Mouse (Mus musculus) monocyte, adult 2 months (primary cell): ENCODE data around the gene Epha1.

ENCODE experiments used
- DNase-seq, 2 experiments: peaks; one replicate each; pipeline ENCODE4 v3.0.0; 2022; ENCODE audit warnings: low spot score in 2 of 2, low read depth in 1 of 2

Gene Epha1

GRCm38 (mm10) chr6:42373669-42374430, 782 bp upstream of the Epha1 start:
- no peak for DNase-seq

GRCm38 (mm10) chr6:42372421-42372815, 650 bp downstream of the Epha1 start:
- no peak for DNase-seq

- no peak for DNase-seq
Observed at GRCm38 (mm10) chr6:42372001-42372400, 1.1 kb downstream of the Epha1 start.

- no peak for DNase-seq
Observed at GRCm38 (mm10) chr6:42370630-42371363, 2.3 kb downstream of the Epha1 start.

- DNase-seq, result no peak
Observed at GRCm38 (mm10) chr6:42369870-42370269, 3.2 kb downstream of the Epha1 start.

GRCm38 (mm10) chr6:42365215-42365614, 7.9 kb downstream of the Epha1 start:
- DNase-seq, result no peak

GRCm38 (mm10) chr6:42364607-42365006, 8.5 kb downstream of the Epha1 start:
- no peak for DNase-seq

- DNase-seq, result no peak
Observed at GRCm38 (mm10) chr6:42364066-42364465, 9.0 kb downstream of the Epha1 start.

- no peak for DNase-seq
Observed at GRCm38 (mm10) chr6:42362974-42363373, 10.1 kb downstream of the Epha1 start.

- no peak for DNase-seq
Observed at GRCm38 (mm10) chr6:42362497-42362896, 10.6 kb downstream of the Epha1 start.

GRCm38 (mm10) chr6:42362074-42362473, 11.0 kb downstream of the Epha1 start:
- no peak for DNase-seq

- DNase-seq, result no peak
Observed at GRCm38 (mm10) chr6:42361041-42361895, 11.8 kb downstream of the Epha1 start.

GRCm38 (mm10) chr6:42360231-42360840, 12.7 kb downstream of the Epha1 start:
- no peak for DNase-seq

- DNase-seq, result no peak
Observed at GRCm38 (mm10) chr6:42359364-42360147, 13.5 kb downstream of the Epha1 start.

GRCm38 (mm10) chr6:42358901-42359300, 14.2 kb downstream of the Epha1 start:
- no peak for DNase-seq

- DNase-seq, result no peak
Observed at GRCm38 (mm10) chr6:42357901-42358300, 15.2 kb downstream of the Epha1 start.

- no peak for DNase-seq
Observed at GRCm38 (mm10) chr6:42356913-42357312, 16.2 kb downstream of the Epha1 start.

GRCm38 (mm10) chr6:42355794-42356600, 17.1 kb downstream of the Epha1 start:
- DNase-seq, result no peak

- DNase-seq, result no peak
Observed at GRCm38 (mm10) chr6:42355366-42355765, 17.7 kb downstream of the Epha1 start.
